Mouse (Mus musculus): ENCODE data around the gene Adamtsl2. TPM values are rescaled to one million over a fixed set of nuclear protein-coding genes. Genes with fewer than 3 reads are reported as not detected.

Gene Adamtsl2
- polyA plus RNA-seq, 1 experiment from 2014 or later: 10.1 TPM

DNA sequence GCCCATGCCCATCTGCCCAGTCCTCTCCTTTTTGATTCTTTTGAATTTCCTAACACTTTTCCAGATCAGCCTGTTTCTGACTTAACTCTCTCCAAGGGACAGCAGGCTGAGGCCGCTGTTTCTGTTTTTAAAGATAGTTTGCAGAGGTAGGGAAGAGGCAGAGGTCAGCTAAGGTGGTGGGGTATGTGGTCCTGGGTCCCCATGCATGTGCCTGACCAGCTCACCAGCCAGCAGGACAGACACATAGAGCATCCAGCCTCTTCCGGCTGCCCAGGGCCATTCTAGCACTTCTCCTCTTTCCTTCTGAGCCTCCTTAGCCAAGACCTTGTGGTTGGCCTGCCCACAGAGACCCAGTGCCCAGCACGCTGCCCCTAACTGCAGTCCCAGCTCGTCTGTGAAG lies 20.9 kb upstream of the Adamtsl2 start:
- Histone ChIP-seq H3K9me3 (no peaks in the 10 kb centered on the region), H3K4me2 (no peak overlapping the region), H3K4me1 (no peaks in the 10 kb centered on the region), H3K27me3 (replicated peaks) (no peaks in the 10 kb centered on the region), H3K36me3 (replicated peaks) (no peaks in the 10 kb centered on the region), H3K9ac (no peak overlapping the region), H3K4me3 (no peak overlapping the region), H3K27ac (no peak overlapping the region)
- WGBS: 64% methylated on average over 4 of the region's 4 CpGs
- no peak for ATAC-seq (replicated peaks)

DNA sequence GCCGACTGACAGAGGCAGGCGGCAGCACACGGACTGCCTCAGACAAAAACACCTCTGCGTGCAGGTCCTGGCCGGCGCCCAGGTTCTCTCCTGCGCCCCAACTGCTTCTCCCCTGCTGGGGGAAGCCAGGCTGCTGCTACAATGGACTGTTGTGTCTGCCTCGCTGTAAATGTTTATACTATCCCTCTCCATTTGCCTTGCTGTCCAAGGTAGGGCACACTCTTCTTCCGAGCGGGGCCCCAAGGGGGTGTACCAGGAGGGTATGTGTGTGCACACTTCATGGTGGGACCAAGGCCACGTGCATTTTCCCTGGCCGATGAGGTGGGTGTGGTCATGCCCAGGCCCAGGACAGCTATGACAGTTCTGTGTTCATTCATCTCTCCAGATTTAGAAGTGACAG lies 20.4 kb upstream of the Adamtsl2 start:
- Histone ChIP-seq H3K4me3 (no peak overlapping the region), H3K4me2 (no peak overlapping the region), H3K27ac (no peak overlapping the region), H3K4me1 (no peaks in the 10 kb centered on the region), H3K9me3 (no peaks in the 10 kb centered on the region), H3K9ac (no peak overlapping the region), H3K27me3 (replicated peaks) (no peaks in the 10 kb centered on the region), H3K36me3 (replicated peaks) (no peaks in the 10 kb centered on the region)
- ATAC-seq (replicated peaks): no peak
- 60% methylated on average over 12 of the region's 12 CpGs for WGBS

DNA sequence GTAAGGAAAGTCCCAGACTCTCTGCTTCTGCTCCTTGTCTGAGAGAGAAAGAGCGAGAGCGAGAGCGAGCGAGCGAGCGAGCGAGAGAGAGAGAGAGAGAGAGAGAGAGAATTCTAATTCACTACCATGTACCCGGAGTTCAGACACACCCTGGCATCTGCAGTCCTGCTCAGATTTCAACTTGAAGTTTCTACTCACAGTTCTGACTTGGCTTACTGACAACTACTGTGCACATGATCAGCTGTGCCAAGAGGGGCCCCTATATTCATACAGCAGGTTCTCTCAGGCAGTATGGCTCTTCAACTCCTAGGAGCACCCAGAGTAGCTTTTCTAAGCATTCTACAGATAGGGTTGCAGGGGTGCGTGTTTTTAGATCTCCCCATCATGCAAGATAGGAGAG lies 20.0 kb upstream of the Adamtsl2 start:
- Histone ChIP-seq H3K9ac (no peak overlapping the region), H3K9me3 (no peaks in the 10 kb centered on the region)
- WGBS: 87% methylated on average over 9 of the region's 9 CpGs

DNA sequence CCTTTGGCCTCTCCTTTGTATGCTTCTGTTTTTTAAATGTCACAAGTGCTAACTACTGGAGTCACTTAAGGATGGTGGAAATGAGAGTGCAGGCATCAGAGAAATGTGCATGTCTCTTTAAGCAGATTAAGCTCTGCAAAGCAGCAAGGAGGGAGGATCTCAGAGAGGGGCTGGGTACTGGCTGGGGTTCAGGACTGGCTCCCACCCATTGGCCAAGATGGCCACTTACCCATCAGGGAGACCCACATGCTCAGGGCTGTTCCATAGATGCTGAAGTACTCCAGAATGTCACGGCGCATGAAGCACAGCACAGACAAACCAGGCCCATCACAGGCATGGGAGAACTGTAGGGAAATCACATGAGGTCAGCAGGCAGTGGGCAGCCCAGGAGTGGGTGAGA lies 12.1 kb upstream of the Adamtsl2 start:
- no peak for ATAC-seq (replicated peaks)
- no peak overlapping the region for H3K9ac ChIP-seq
- H3K4me3 ChIP-seq: no peak overlapping the region
- no peak overlapping the region for H3K4me2 ChIP-seq
- WGBS: 72% methylated on average over 2 of the region's 2 CpGs
- H3K36me3 ChIP-seq (replicated peaks): no peaks in the 10 kb centered on the region
- H3K4me1 ChIP-seq: peaks cover 2% of the 10 kb centered on the region; the same call in 1 of the 2 replicates
- H3K27ac ChIP-seq: no peak overlapping the region
- H3K27me3 ChIP-seq (replicated peaks): no peaks in the 10 kb centered on the region
- no peaks in the 10 kb centered on the region for H3K9me3 ChIP-seq

More for the DNA sequence above, 20.0 kb upstream of the Adamtsl2 start:
- H3K27me3 ChIP-seq (replicated peaks): no peaks in the 10 kb centered on the region
- H3K4me3 ChIP-seq: no peak overlapping the region
- no peaks in the 10 kb centered on the region for H3K36me3 ChIP-seq (replicated peaks)
- no peak for ATAC-seq (replicated peaks)
- no peaks in the 10 kb centered on the region for H3K4me1 ChIP-seq
- no peak overlapping the region for H3K4me2 ChIP-seq
- H3K27ac ChIP-seq: no peak overlapping the region

DNA sequence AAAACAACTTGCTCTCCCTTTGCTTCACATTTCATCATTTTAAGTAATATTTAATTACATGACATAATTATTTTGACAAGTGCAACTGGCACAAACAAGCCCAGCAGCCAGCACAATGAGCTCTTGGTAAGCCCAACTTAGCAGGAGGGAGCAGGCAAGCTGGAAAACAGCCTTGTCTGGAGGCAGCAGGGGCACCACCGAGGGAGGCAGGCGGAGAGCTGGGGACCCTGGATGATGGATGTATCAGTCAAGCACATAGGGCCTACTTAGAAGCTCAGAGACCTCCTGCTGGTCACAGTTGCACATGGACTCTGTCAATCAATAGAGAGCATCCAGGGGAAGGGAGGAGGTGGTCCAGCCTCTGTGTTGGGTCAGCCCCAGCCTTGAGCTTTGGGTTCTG lies 11.2 kb upstream of the Adamtsl2 start:
- no peak for ATAC-seq (replicated peaks)
- 43% methylated on average over 2 of the region's 2 CpGs for WGBS
- Histone ChIP-seq H3K27me3 (replicated peaks) (no peaks in the 10 kb centered on the region), H3K9ac (no peak overlapping the region), H3K27ac (no peak overlapping the region), H3K4me1 (peaks cover 2% of the 10 kb centered on the region; the same call in 1 of the 2 replicates), H3K4me3 (no peak overlapping the region), H3K36me3 (replicated peaks) (no peaks in the 10 kb centered on the region), H3K9me3 (no peaks in the 10 kb centered on the region), H3K4me2 (no peak overlapping the region)

DNA sequence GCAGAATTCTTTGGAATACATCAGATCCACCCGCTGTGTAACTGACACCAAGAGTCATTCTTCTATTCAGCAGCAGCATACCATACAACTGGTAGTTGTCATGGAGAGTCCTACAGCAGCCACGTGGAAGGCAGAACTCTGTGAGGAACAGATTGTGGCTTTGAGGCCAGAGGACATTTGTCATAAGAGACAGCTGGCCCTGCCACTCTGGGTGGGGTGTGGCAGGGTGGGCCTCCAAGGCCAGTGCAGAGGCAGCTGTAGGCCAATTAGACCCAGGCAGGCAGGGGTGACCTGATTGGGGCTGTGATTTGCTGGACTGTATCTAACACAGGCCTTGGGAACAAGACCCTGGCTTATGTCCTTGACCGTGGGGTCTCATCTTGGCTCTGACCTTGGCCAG lies 9.5 kb upstream of the Adamtsl2 start:
- 53% methylated on average over 3 of the region's 3 CpGs for WGBS
- Histone ChIP-seq H3K4me3 (no peak overlapping the region), H3K9me3 (no peaks in the 10 kb centered on the region), H3K27ac (no peak overlapping the region), H3K4me2 (no peak overlapping the region), H3K27me3 (replicated peaks) (no peaks in the 10 kb centered on the region), H3K4me1 (peaks cover 2% of the 10 kb centered on the region; the same call in 1 of the 2 replicates), H3K9ac (no peak overlapping the region), H3K36me3 (replicated peaks) (no peaks in the 10 kb centered on the region)
- no peak for ATAC-seq (replicated peaks)

DNA sequence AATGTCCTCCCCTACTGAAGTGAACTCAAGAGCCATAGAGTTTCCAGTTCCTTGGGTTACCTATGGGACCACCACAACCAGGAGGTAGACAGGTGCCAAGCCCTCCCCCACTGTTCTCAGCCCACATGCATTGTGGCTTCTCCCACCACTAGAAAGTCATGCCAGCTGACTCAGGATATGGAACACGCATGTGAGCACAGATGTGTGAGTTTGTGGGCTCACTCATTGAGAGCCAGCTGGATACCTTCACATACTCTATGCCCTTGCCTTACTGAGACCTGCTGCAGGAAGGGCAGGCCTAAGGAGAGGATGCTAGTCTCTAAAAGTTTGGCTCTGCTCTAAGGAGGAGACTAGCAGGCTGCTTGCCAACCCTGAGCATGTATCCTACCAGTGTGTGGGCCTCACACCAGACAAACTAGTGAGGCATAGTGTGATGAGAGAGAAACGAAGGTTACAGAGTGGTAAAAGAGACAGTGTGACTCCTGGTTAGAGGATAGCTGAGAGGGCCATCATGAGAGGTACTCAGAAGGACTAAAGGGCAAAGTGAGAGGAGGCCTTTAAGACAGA lies 8.8 kb upstream of the Adamtsl2 start:
- Histone ChIP-seq H3K9ac (no peak overlapping the region), H3K27me3 (replicated peaks) (no peaks in the 10 kb centered on the region), H3K27ac (no peak overlapping the region), H3K4me1 (peaks cover 2% of the 10 kb centered on the region; the same call in 1 of the 2 replicates), H3K9me3 (no peaks in the 10 kb centered on the region), H3K36me3 (replicated peaks) (no peaks in the 10 kb centered on the region), H3K4me3 (no peak overlapping the region), H3K4me2 (no peak overlapping the region)
- 81% methylated on average over 2 of the region's 2 CpGs for WGBS
- ATAC-seq (replicated peaks): no peak

DNA sequence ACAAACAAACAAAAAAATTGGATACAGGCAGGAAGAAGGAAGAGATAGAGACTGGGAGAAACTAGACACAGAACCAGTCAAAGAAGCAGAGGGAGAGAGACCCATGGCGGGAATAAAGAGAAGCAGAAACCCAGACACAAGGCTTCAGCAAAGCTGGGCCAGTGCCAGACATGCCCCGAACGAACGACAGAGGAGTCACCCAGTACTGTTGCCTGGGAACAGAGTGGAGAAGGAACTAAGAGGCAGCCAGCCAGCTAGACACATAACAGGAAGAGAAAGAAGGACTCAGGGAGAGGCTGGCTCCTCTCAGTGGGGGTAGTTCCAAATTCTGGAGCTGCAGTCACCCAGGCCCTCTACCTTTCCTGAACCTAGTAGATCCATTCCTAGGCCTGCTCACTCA lies 8.0 kb upstream of the Adamtsl2 start:
- ATAC-seq (replicated peaks): no peak
- Histone ChIP-seq H3K36me3 (replicated peaks) (no peaks in the 10 kb centered on the region), H3K27me3 (replicated peaks) (no peaks in the 10 kb centered on the region), H3K9ac (no peak overlapping the region), H3K4me3 (no peak overlapping the region), H3K9me3 (no peaks in the 10 kb centered on the region), H3K4me2 (no peak overlapping the region), H3K4me1 (peaks cover 2% of the 10 kb centered on the region; the same call in 1 of the 2 replicates), H3K27ac (no peak overlapping the region)
- 53% methylated on average over 4 of the region's 4 CpGs for WGBS

DNA sequence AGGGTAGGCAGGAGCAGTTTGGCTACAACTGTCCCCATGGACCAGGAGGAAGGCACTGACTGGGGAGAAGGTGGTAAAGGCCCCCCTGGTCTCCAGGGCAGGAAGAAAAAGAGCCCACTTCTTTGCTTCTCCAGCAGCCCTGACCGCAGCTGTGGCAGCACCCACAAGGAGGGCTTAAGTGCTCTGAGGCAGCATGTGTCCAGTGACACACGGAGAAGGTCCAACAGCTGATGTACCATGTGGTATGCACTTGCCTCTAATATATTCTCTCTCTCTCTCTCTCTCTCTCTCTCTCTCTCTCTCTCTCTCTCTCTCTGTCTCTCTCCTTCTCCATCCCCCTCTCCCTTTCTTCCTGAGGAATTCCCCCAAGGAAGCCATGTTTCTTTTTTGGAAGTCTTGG lies 7.2 kb upstream of the Adamtsl2 start, which contains the start of gene Mymk:
Gene Mymk (minus strand): TSS at position 202 of the 400 bp plus-strand sequence.
- no peaks in the 10 kb centered on the region for H3K9me3 ChIP-seq
- no peaks in the 10 kb centered on the region for H3K36me3 ChIP-seq (replicated peaks)
- H3K4me1 ChIP-seq: peaks cover 2% of the 10 kb centered on the region; the same call in 1 of the 2 replicates
- H3K4me3 ChIP-seq: no peak within 1 kb of the TSS
- ATAC-seq (replicated peaks): no peak
- 84% methylated on average over 2 of the region's 2 CpGs for WGBS
- no peaks in the 10 kb centered on the region for H3K27me3 ChIP-seq (replicated peaks)
- H3K4me2 ChIP-seq: no peak within 1 kb of the TSS
- H3K27ac ChIP-seq: no peak within 1 kb of the TSS
- H3K9ac ChIP-seq: no peak within 1 kb of the TSS

DNA sequence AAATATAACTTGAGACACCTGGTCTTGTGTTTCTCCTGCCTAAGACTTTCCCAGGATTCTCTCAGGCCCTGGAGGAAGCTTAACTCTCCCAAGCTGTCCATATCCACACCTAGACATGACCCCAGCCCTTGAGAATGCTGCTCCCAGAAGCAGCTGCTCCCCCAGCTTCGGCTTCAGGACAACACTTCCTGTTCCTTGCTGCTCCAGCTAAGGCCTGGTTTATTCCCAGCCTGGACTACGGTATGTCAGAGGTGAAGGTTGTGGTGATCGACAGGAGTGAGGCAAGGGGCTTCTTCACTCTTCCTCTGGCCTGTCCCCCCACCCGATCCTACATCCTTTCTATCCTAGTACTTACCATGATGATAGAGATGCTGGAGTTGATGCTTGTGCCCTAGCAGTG lies 5.8 kb upstream of the Adamtsl2 start:
- Histone ChIP-seq H3K27ac (no peak overlapping the region), H3K9me3 (no peaks in the 10 kb centered on the region), H3K9ac (no peak overlapping the region), H3K4me3 (no peak overlapping the region), H3K36me3 (replicated peaks) (no peaks in the 10 kb centered on the region), H3K4me2 (no peak overlapping the region), H3K4me1 (peaks cover 6% of the 10 kb centered on the region), H3K27me3 (replicated peaks) (no peaks in the 10 kb centered on the region)
- 76% methylated on average over 4 of the region's 4 CpGs for WGBS
- ATAC-seq (replicated peaks): no peak

DNA sequence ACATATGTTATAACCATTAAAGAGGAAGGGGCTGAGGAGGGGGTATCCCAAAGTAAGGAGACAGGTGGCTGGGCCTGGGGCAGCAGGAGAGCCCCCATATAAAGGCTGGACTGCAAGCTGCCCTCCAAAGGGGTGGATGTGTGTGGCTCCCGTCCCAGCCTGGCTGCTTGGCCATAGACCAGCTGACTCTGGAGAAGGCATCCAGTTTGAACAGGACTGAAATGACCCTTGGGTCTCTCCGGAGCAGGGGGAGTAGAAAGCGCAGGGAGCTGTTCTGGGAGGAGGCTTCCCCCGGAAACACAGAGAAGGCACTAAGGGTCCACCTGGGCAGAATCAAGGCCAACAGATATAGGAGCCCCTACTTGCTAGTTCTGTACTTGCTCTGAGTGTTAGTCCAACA lies 4.4 kb upstream of the Adamtsl2 start:
- H3K9me3 ChIP-seq: no peaks in the 10 kb centered on the region
- 84% methylated on average over 4 of the region's 4 CpGs for WGBS

DNA sequence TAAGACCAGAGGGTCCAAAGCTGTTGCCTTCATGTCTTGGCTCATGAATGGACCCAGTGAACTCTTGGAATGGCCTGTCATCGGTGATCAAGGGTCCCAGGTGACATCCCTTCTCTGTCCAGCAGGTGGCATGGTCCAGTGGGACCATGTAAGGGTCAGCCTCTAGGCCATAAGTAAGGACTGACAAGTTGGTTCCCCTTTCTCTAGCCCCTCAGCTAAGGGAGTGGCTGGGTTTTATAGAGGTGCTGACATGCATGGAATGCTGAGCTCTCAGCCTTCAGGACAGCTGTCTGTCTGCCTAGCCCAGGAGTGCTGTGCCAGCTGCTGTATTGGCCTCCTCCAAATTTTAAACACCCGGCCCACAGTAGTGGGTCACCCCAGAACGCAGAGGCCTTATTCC lies 3.7 kb upstream of the Adamtsl2 start:
- Histone ChIP-seq H3K27me3 (replicated peaks) (no peaks in the 10 kb centered on the region), H3K4me1 (peaks cover 22% of the 10 kb centered on the region), H3K27ac (no peak overlapping the region), H3K4me2 (no peak overlapping the region), H3K9ac (no peak overlapping the region), H3K4me3 (no peak overlapping the region), H3K9me3 (no peaks in the 10 kb centered on the region), H3K36me3 (replicated peaks) (no peaks in the 10 kb centered on the region)
- ATAC-seq (replicated peaks): no peak
- WGBS: 72% methylated on average over 3 of the region's 3 CpGs

More for the DNA sequence above, 4.4 kb upstream of the Adamtsl2 start:
- H3K4me3 ChIP-seq: no peak overlapping the region
- H3K36me3 ChIP-seq (replicated peaks): no peaks in the 10 kb centered on the region
- no peak overlapping the region for H3K9ac ChIP-seq
- no peak for ATAC-seq (replicated peaks)
- no peak overlapping the region for H3K4me2 ChIP-seq
- no peak overlapping the region for H3K27ac ChIP-seq
- H3K4me1 ChIP-seq: peaks cover 20% of the 10 kb centered on the region
- H3K27me3 ChIP-seq (replicated peaks): no peaks in the 10 kb centered on the region

DNA sequence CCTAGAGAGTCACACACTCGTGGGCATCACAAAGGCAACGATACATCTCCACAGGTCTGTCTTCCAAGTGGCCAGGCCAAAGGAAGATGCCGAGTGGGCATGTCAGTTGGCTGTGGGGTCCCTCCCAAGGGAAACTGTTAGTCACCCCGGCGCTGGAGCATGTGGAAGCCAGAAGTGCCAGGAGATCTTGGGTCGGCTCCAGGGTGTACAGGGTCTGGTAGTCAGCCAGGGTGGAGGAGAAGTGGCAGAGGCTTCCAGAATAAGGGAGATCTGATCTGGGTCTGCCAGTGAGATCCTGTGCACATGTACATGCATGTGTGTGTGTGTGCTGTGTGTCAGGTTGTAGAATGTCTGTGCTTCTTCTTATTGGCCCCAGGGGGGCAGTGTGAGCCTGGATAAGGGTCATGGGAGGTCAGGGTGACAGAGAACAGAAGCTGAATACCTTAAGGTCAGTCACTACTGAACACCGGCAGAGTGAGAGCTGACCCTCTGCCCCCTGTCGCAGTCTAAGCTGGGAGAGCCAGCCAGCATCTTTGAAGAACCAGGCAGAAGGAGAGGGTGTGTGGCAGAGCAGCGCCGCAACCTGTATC lies 1.4 kb upstream of the Adamtsl2 start:
- no peak overlapping the region for H3K9ac ChIP-seq
- H3K27ac ChIP-seq: no peak overlapping the region
- H3K4me3 ChIP-seq: no peak overlapping the region
- ATAC-seq (replicated peaks): no peak
- no peaks in the 10 kb centered on the region for H3K36me3 ChIP-seq (replicated peaks)
- 59% methylated on average over 10 of the region's 10 CpGs for WGBS
- no peaks in the 10 kb centered on the region for H3K27me3 ChIP-seq (replicated peaks)
- peaks cover 19% of the 10 kb centered on the region for H3K4me1 ChIP-seq
- H3K4me2 ChIP-seq: no peak overlapping the region
- no peaks in the 10 kb centered on the region for H3K9me3 ChIP-seq
